Mouse (Mus musculus) kidney, embryonic 14.5 days (tissue): Measurements from ENCODE around the gene Utrn. TPM values are rescaled to one million over a fixed set of nuclear protein-coding genes. Genes with fewer than 3 reads are reported as not detected.

Experiments
- ATAC-seq: fragments of 200-750 bp; cut with Nextera tagmentation; 2 replicates; pipeline ENCODE4 v1.8.0; 2017; ENCODE audit warnings: moderate number of reproducible peaks, mild to moderate bottlenecking, moderate TSS enrichment, moderate library complexity; ENCODE audit not compliant: low FRiP score, low TSS enrichment
- H3K27ac ChIP-seq: fragments of 300-500 bp; sonication (generic); 2 replicates; pipeline ENCODE4 v1.5.1; 2014; ENCODE audit warnings: low read depth, mild to moderate bottlenecking, low read length, moderate library complexity, mixed read lengths
- H3K27me3 ChIP-seq: fragments of 300-500 bp; sonication (generic); 2 replicates; pipeline ENCODE4 v1.6.1; 2014; ENCODE audit warnings: mild to moderate bottlenecking, low read length; ENCODE audit not compliant: control insufficient read depth, insufficient read depth
- H3K36me3 ChIP-seq: fragments of 300-500 bp; sonication (generic); 2 replicates; pipeline ENCODE4 v1.6.1; 2014; ENCODE audit warnings: low read length, mixed read lengths; ENCODE audit not compliant: control insufficient read depth, insufficient read depth
- H3K4me1 ChIP-seq: fragments of 300-500 bp; sonication (generic); 2 replicates; pipeline ENCODE4 v1.6.1; 2014; ENCODE audit warnings: low read length, mixed read lengths; ENCODE audit not compliant: control insufficient read depth, insufficient read depth
- H3K4me2 ChIP-seq: fragments of 300-500 bp; sonication (generic); replicated peaks from 2 replicates; pipeline ENCODE4 v1.6.1; 2014; ENCODE audit warnings: low read depth, mild to moderate bottlenecking, low read length
- H3K4me3 ChIP-seq: fragments of 300-500 bp; sonication (generic); 2 replicates; pipeline ENCODE4 v1.5.1; 2014; ENCODE audit warnings: mild to moderate bottlenecking, low read length
- H3K9ac ChIP-seq: fragments of 300-500 bp; sonication (generic); 2 replicates; pipeline ENCODE4 v1.6.1; 2014; ENCODE audit warnings: low read depth, mild to moderate bottlenecking, low read length, moderate library complexity
- H3K9me3 ChIP-seq: fragments of 300-500 bp; sonication (generic); 2 replicates; pipeline ENCODE4 v1.6.1; 2016; ENCODE audit warnings: low read length; ENCODE audit not compliant: control insufficient read depth
- whole genome bisulfite sequencing: fragments of 180-500 bp; shearing (Covaris S2); extraction: QIAGEN DNeasy Blood & Tissue Kit; methylation state at CpG from one replicate; pipeline ENCODE4 v1.1.7; 2014; 5-methylcytosine and 5-hydroxymethylcytosine counted together
- polyA plus RNA-seq: library from polyadenylated mRNA; unstranded; fragments of >200 nt; fragmentation: Nextera tagmentation; extraction: Ambion mirVana; gene quantifications from 2 replicates; pipeline ENCODE4 v1.2.1, GENCODE M21; 2014

The Utrn gene
- polyA plus RNA-seq, 1 experiment from 2014 or later, result 91.4 TPM

DNA sequence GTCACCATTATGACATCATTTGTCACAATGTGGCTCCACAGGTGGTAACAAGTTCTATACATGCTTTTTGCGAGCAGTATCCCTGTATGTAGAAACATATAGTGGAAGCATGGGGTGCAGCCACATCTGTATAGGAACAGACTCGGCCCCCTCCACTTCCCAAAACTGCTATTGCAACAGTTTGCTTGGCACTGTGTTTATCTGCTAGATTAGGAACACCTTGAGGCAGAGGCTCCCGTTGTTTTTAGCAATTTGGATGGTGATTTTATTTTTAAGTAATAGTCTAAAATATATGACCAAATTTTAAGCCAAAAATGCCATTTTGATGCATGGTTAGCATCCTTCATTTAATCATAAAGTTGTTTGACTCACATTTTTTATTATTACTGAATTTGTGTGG lies 491.4 kb downstream of the Utrn start:
- Histone ChIP-seq H3K9ac (no peak overlapping the region), H3K27me3 (no peaks in the 10 kb centered on the region), H3K36me3 (no peaks in the 10 kb centered on the region), H3K4me2 (no peak overlapping the region), H3K4me1 (no peaks in the 10 kb centered on the region), H3K9me3 (no peaks in the 10 kb centered on the region), H3K4me3 (no peak overlapping the region), H3K27ac (no peak overlapping the region)
- ATAC-seq, result no peak
- 81% methylated on average over 3 of the region's 3 CpGs for WGBS

DNA sequence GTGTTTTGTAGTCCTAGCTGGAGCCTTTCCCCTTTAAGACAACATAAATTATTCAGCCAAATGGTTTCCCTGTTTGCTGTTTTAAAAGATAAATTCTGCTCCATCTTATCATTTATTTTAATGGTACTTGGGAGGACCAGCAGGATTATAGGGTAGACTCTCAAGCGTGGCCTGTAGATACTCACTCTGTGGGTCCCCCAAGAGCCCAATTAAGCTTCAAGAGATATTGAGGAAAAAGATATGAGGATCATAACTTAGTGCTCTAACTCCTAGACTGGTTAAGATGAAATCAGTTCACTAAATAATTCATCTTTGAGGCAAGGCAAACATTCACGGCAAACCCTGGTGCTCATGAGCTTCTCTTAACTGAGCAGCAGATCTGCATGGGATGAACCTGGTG lies 493.1 kb downstream of the Utrn start:
- H3K4me1 ChIP-seq, result no peaks in the 10 kb centered on the region
- H3K27me3 ChIP-seq, result no peaks in the 10 kb centered on the region
- H3K27ac ChIP-seq, result no peak overlapping the region
- no peak overlapping the region for H3K9ac ChIP-seq
- 65% methylated on average over 2 of the region's 2 CpGs for WGBS
- no peaks in the 10 kb centered on the region for H3K36me3 ChIP-seq
- H3K9me3 ChIP-seq, result no peaks in the 10 kb centered on the region
- no peak for ATAC-seq
- H3K4me3 ChIP-seq, result no peak overlapping the region
- no peak overlapping the region for H3K4me2 ChIP-seq

DNA sequence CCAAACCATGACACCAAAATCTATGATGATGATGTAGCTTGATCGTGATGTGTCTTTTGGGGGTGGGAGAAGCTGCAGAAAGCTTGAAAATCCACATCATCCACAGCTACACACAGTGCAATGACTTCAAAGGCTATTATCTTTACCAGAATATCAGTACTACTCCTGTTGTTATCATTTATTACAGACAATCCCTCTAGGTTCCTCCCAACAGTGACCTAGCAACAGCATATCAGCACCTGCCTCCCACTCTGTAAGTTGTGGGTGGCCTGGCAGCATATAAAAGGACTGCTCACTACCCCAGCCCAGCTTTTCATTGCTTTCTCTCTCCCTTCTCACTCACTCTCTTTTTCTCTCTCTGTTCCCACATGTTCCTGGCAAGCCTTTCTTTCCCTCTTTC lies 494.4 kb downstream of the Utrn start:
- no peak overlapping the region for H3K4me2 ChIP-seq
- 81% methylated on average over 1 of the region's 1 CpGs for WGBS
- no peak overlapping the region for H3K4me3 ChIP-seq
- H3K27me3 ChIP-seq, result no peaks in the 10 kb centered on the region
- no peak overlapping the region for H3K27ac ChIP-seq
- no peak overlapping the region for H3K9ac ChIP-seq
- H3K36me3 ChIP-seq, result no peaks in the 10 kb centered on the region
- H3K9me3 ChIP-seq, result no peaks in the 10 kb centered on the region
- no peaks in the 10 kb centered on the region for H3K4me1 ChIP-seq
- no peak for ATAC-seq

DNA sequence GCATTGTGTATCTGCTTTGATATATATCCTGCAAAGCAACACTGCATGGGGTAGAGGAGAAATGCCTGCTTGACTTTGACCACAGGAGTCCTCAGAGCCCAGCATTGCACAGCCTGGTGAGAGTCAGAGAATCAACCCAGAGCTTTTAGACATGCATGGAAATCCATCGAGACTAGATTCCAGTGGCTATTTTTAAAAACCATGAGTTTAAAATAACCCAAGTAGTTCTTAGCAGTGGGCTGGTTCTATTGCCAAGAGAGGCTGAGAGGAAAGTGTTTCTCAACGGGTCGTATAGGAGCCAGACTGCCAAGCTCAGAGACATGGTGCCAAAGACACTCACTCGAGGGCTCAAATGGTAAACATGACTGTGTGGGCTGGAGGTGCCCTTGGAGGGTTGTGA lies 514.6 kb downstream of the Utrn start:
- H3K36me3 ChIP-seq, result no peaks in the 10 kb centered on the region
- no peak overlapping the region for H3K27ac ChIP-seq
- no peak for ATAC-seq
- WGBS, result 87% methylated on average over 4 of the region's 4 CpGs
- no peak overlapping the region for H3K4me3 ChIP-seq
- H3K4me2 ChIP-seq, result no peak overlapping the region
- H3K27me3 ChIP-seq, result no peaks in the 10 kb centered on the region
- H3K9ac ChIP-seq, result no peak overlapping the region
- H3K9me3 ChIP-seq, result no peaks in the 10 kb centered on the region
- H3K4me1 ChIP-seq, result no peaks in the 10 kb centered on the region

DNA sequence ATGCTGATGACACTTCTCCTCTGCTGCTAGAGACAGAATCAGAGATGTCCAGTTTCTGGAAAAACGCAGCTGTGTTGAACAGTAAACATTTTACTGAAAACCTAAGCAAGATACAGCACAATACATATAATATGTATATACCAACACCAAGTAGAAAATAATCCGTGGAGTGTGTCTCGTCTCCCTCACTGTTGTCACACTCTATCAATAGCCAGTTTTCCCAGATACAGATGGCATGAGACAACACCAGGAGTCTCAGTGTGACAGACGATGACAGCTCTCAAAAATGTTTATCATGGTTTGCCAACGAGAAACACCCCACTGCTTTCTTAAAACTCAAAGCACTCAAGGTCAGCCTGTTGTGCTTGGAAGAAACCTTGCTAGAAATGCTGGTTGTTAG lies 515.1 kb downstream of the Utrn start:
- ATAC-seq, result no peak
- Histone ChIP-seq H3K4me1 (no peaks in the 10 kb centered on the region), H3K36me3 (no peaks in the 10 kb centered on the region), H3K27me3 (no peaks in the 10 kb centered on the region), H3K9me3 (no peaks in the 10 kb centered on the region), H3K4me3 (no peak overlapping the region), H3K27ac (no peak overlapping the region), H3K4me2 (no peak overlapping the region), H3K9ac (no peak overlapping the region)
- WGBS, result 84% methylated on average over 5 of the region's 5 CpGs

DNA sequence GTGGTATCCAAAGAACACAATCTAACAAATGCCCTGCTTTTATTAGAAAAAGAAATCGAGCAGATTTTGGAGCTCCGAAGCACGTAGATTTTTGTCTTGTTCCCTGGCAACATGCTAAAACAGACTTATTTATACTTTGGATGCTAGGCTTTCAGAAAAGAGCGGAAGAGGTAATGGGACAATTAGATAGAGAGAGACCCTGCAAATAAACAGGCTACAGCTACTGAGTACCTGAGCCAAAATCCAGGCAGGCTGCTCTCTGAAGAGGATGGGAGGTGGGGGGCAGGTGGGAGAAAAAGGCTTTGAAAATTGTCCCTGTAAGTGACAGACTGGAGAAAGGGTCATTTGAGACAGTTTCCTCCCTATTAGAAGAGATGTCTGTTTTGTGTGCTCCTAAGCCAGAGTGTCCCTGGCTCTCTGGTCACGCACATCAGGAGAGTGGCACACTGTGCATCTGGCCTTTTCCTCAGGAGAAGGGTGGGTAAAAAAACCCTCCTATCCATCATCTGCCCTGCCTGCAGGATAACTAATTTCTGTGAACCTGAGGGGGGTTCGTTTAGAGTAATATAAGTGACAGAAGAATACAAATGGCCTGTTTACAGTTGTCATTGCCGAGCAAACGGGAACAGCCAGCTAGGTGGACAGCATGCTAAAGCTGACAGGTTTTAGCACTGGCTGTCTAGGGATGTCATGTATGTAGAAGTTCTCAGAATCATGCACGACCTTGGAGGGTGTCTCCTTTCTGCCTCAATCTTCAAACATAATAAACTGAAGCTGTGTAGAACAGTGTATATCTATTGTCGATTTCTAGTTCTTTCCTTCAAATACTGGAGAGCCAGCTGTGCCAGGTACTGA lies 529.2 kb downstream of the Utrn start:
- no peak for ATAC-seq

DNA sequence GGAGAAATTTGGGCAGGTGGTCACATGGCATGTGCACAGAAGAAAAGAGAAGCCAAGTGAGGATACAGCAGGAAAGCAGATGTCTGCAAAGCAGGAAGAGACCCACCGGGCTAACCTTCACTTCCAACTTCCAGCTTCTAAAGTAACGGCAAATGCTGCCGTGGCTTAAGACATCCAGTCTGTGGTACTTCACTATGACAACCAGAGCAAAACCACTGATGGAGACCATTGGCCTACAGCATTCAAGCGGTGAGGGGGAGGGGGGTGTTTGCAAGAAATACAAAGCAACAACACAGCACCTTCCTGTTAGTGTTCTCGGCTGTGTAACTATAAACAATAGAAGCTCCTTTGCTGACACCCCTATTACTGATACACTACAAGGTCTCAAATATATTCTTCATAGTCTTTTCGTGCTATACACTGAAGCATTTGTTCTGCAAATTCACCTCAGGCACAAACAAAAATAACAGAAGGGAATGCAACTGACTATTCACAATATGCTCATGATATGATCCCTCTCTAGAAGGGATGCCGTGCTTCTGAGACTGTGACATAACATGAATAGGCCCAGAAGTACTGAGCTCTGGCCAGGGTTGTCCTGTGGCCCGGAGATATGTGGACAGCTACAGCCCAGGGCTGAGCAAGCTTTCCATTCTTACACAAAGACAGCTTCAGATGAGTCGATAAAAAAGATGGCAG lies 530.0 kb downstream of the Utrn start:
- whole genome bisulfite sequencing, result 86% methylated on average over 9 of the region's 9 CpGs
- Histone ChIP-seq H3K9ac (no peak overlapping the region), H3K4me2 (no peak overlapping the region), H3K4me1 (no peaks in the 10 kb centered on the region), H3K9me3 (no peaks in the 10 kb centered on the region), H3K27me3 (no peaks in the 10 kb centered on the region), H3K36me3 (no peaks in the 10 kb centered on the region), H3K27ac (no peak overlapping the region), H3K4me3 (no peak overlapping the region)
- no peak for ATAC-seq

More for the DNA sequence above, 529.2 kb downstream of the Utrn start:
- no peak overlapping the region for H3K4me3 ChIP-seq
- no peaks in the 10 kb centered on the region for H3K27me3 ChIP-seq
- H3K9ac ChIP-seq, result no peak overlapping the region
- WGBS, result 60% methylated on average over 10 of the region's 10 CpGs
- H3K4me2 ChIP-seq, result no peak overlapping the region
- H3K27ac ChIP-seq, result no peak overlapping the region
- H3K9me3 ChIP-seq, result no peaks in the 10 kb centered on the region
- no peaks in the 10 kb centered on the region for H3K36me3 ChIP-seq
- no peaks in the 10 kb centered on the region for H3K4me1 ChIP-seq

Other genes starting within 250 kb of the Utrn start
- gene Stx11, start 94.9 kb upstream of the Utrn start, polyA plus RNA-seq, result 0.80 and 1.2 TPM in 2 replicates
- gene Sf3b5, start 136.0 kb upstream of the Utrn start, polyA plus RNA-seq, result 43.2 and 61.8 TPM in 2 replicates
- 116 and 125 TPM in 2 replicates for gene Plagl1, start 191.1 kb upstream of the Utrn start, polyA plus RNA-seq